Mouse (Mus musculus) gastrocnemius, adult 8-10 months (tissue): ENCODE results near the gene Vps13c. TPM values are rescaled to one million over a fixed set of nuclear protein-coding genes. Genes with fewer than 3 reads are reported as not detected.

Experiments used
- DNase-seq, 2 experiments: peaks; one replicate each; pipeline ENCODE4 v3.0.0; 2022; ENCODE audit warnings: low spot score in 2 of 2
- total RNA-seq, 4 experiments: library from RNA; stranded (reverse); gene quantifications; 2 replicates each; pipeline ENCODE4 v1.2.4; 2022

Gene Vps13c
- total RNA-seq, 4 experiments from 2014 or later = 25.9 to 34.4 (median 30.2) TPM

GRCm38 (mm10) chr9:67878197-67878769 is 38.1 kb downstream of the Vps13c start:
- no peak for DNase-seq

- DNase-seq = no peak
These were observed 43.3 kb downstream of the Vps13c start for GRCm38 (mm10) chr9:67883349-67883984.

- DNase-seq = no peak
These were observed 43.9 kb downstream of the Vps13c start for GRCm38 (mm10) chr9:67884095-67884494.

GRCm38 (mm10) chr9:67886981-67887720 is 47.0 kb downstream of the Vps13c start:
- DNase-seq = peak; percentile 26 to 50

- no peak for DNase-seq
These were observed 53.3 kb downstream of the Vps13c start for GRCm38 (mm10) chr9:67893474-67893873.

- DNase-seq = peak in 1 of 2 experiments; percentile 6
These were observed 56.6 kb downstream of the Vps13c start for GRCm38 (mm10) chr9:67896646-67897295.

- DNase-seq = no peak
These were observed 60.2 kb downstream of the Vps13c start for GRCm38 (mm10) chr9:67900398-67900797.

GRCm38 (mm10) chr9:67904355-67904754 is 64.2 kb downstream of the Vps13c start:
- no peak for DNase-seq

GRCm38 (mm10) chr9:67905541-67905940 is 65.3 kb downstream of the Vps13c start:
- no peak for DNase-seq

GRCm38 (mm10) chr9:67914681-67915080 is 74.5 kb downstream of the Vps13c start:
- DNase-seq = no peak

GRCm38 (mm10) chr9:67922350-67922749 is 82.2 kb downstream of the Vps13c start:
- DNase-seq = no peak

GRCm38 (mm10) chr9:67930629-67931028 is 90.4 kb downstream of the Vps13c start:
- no peak for DNase-seq

- no peak for DNase-seq
These were observed 97.1 kb downstream of the Vps13c start for GRCm38 (mm10) chr9:67937286-67937685.

GRCm38 (mm10) chr9:67955466-67956010 is 115.3 kb downstream of the Vps13c start:
- DNase-seq = no peak

GRCm38 (mm10) chr9:67961953-67962352 is 121.8 kb downstream of the Vps13c start:
- DNase-seq = no peak

GRCm38 (mm10) chr9:67965889-67966288 is 125.7 kb downstream of the Vps13c start:
- DNase-seq = no peak

- DNase-seq = no peak
These were observed 126.8 kb downstream of the Vps13c start for GRCm38 (mm10) chr9:67967011-67967410.

- no peak for DNase-seq
These were observed 133.3 kb downstream of the Vps13c start for GRCm38 (mm10) chr9:67973451-67973850.

GRCm38 (mm10) chr9:67975491-67975890 is 135.3 kb downstream of the Vps13c start:
- no peak for DNase-seq

- no peak for DNase-seq
These were observed 166.4 kb downstream of the Vps13c start for GRCm38 (mm10) chr9:68006566-68006965.

GRCm38 (mm10) chr9:68014991-68015396 is 174.8 kb downstream of the Vps13c start:
- peak; percentile 72 for DNase-seq
